Mouse (Mus musculus): ENCODE measurements at regions not wholly inside any gene's neighbourhood (a gene's known extent, or its start where the extent isn't known, plus 50 kb on each side); places are given as distances from the start of the nearest gene placed in this dataset.

- TF ChIP-seq GATA1 (IDR thresholded peaks at IDR 0.05; ENCODE audit: borderline replicate concordance, low read length) (no peak), FLI1 (IDR thresholded peaks at IDR 0.05; ENCODE audit: low read length) (no peak)
Measured at GRCm38 (mm10) chr1:126932658-126933057, 102.1 kb upstream of the Nckap5 start.
